Mouse (Mus musculus) liver, adult 2 months (tissue): Measurements from ENCODE around the gene Ntm. TPM values are rescaled to one million over a fixed set of nuclear protein-coding genes. Genes with fewer than 3 reads are reported as not detected.

Experiments used
- DNase-seq: peaks from one replicate; pipeline ENCODE4 v3.0.0-alpha.2; 2011; ENCODE audit warnings: low read depth, low spot score; ENCODE audit errors: extremely low read depth
- H3K27ac ChIP-seq: fragments of 200-500 bp; replicated peaks from 2 replicates; pipeline ENCODE4 v1.5.1; 2012; ENCODE audit warnings: low read depth, mild to moderate bottlenecking, control low read depth, inconsistent platforms, low read length; ENCODE audit not compliant: insufficient read depth
- H3K27me3 ChIP-seq: fragments of 200-500 bp; 2 replicates; pipeline ENCODE4 v1.6.1; 2012; ENCODE audit warnings: mild to moderate bottlenecking, moderate library complexity, low read length, inconsistent platforms; ENCODE audit not compliant: control insufficient read depth, insufficient read depth
- H3K36me3 ChIP-seq: fragments of 200-500 bp; 2 replicates; pipeline ENCODE4 v1.6.1; 2012; ENCODE audit warnings: low read length, inconsistent platforms; ENCODE audit not compliant: control insufficient read depth, insufficient read depth
- H3K4me1 ChIP-seq: fragments of 200-500 bp; 2 replicates; pipeline ENCODE4 v1.6.1; 2011; ENCODE audit warnings: low read length; ENCODE audit not compliant: control insufficient read depth, insufficient read depth
- H3K4me3 ChIP-seq: fragments of 200-500 bp; 2 replicates; pipeline ENCODE4 v1.5.1; 2011; ENCODE audit warnings: low read depth, mild to moderate bottlenecking, control low read depth, low read length, moderate library complexity; ENCODE audit not compliant: insufficient read depth
- H3K79me2 ChIP-seq: fragments of 200-500 bp; 2 replicates; pipeline ENCODE4 v1.6.1; 2012; ENCODE audit warnings: inconsistent platforms, mild to moderate bottlenecking, low read length, moderate library complexity; ENCODE audit not compliant: control insufficient read depth, insufficient read depth
- H3K9ac ChIP-seq: fragments of 200-500 bp; 2 replicates; pipeline ENCODE4 v1.6.1; 2012; ENCODE audit warnings: low read depth, mild to moderate bottlenecking, control low read depth, inconsistent platforms, low read length
- CTCF ChIP-seq: fragments of 200-500 bp; IDR thresholded peaks from 2 replicates; pipeline ENCODE4 v1.5.1; 2011; ENCODE audit warnings: low read depth, low read length, control low read depth
- POLR2A ChIP-seq: fragments of 200-500 bp; IDR thresholded peaks from 2 replicates; pipeline ENCODE4 v1.6.1; 2011; ENCODE audit warnings: low read length, control low read depth; ENCODE audit not compliant: insufficient read depth; ENCODE audit errors: extremely low read depth
- WGBS: fragments of 180-500 bp; shearing (Covaris S2); methylation state at CpG from one replicate; pipeline ENCODE4 v1.1.7; 2018; 5-methylcytosine and 5-hydroxymethylcytosine counted together
- polyA plus RNA-seq: library from polyadenylated mRNA; depleted of rRNA; stranded (reverse); fragments of >200 nt; gene quantifications from 2 replicates; pipeline ENCODE4 v1.2.3, GENCODE M21; 2012
- total RNA-seq: library from RNA; depleted of rRNA; stranded (reverse); fragments of >200 nt; gene quantifications from 2 replicates; pipeline ENCODE4 v1.2.3, GENCODE M21; 2014

The Ntm gene
- total and polyA plus RNA-seq, 2 experiments, result 2.1 to 3.2 TPM

- peak; percentile 6 for DNase-seq
- WGBS, result 54% methylated on average over 4 of the region's 4 CpGs
These were observed 193.6 kb downstream of the Ntm start for GRCm38 (mm10) chr9:29769361-29769760.

GRCm38 (mm10) chr9:29765990-29766980 lies 196.7 kb downstream of the Ntm start:
- DNase-seq, result no peak
- H3K79me2 ChIP-seq, result no peaks in the 10 kb centered on the region
- TF ChIP-seq POLR2A, result no peak
- no peak for TF ChIP-seq CTCF
- no peaks in the 10 kb centered on the region for H3K36me3 ChIP-seq
- no peaks in the 10 kb centered on the region for H3K4me1 ChIP-seq
- no peak overlapping the region for H3K4me3 ChIP-seq
- H3K27me3 ChIP-seq, result no peaks in the 10 kb centered on the region
- H3K27ac ChIP-seq, result no peak overlapping the region
- H3K9ac ChIP-seq, result no peak overlapping the region
- 69% methylated on average over 6 of the region's 6 CpGs for WGBS

More at GRCm38 (mm10) chr9:29769361-29769760, 193.6 kb downstream of the Ntm start:
- Histone ChIP-seq H3K27ac (no peak overlapping the region), H3K4me3 (no peak overlapping the region), H3K4me1 (no peaks in the 10 kb centered on the region), H3K79me2 (no peaks in the 10 kb centered on the region), H3K27me3 (no peaks in the 10 kb centered on the region), H3K36me3 (no peaks in the 10 kb centered on the region), H3K9ac (no peak overlapping the region)
- TF ChIP-seq CTCF (no peak), POLR2A (no peak)

- Histone ChIP-seq H3K27me3 (no peaks in the 10 kb centered on the region), H3K4me3 (no peak overlapping the region), H3K36me3 (no peaks in the 10 kb centered on the region), H3K79me2 (no peaks in the 10 kb centered on the region), H3K4me1 (no peaks in the 10 kb centered on the region), H3K9ac (no peak overlapping the region), H3K27ac (no peak overlapping the region)
- WGBS, result 70% methylated on average over 4 of the region's 4 CpGs
- DNase-seq, result no peak
- TF ChIP-seq CTCF (no peak), POLR2A (no peak)
These were observed 199.6 kb downstream of the Ntm start for GRCm38 (mm10) chr9:29763338-29763737.

GRCm38 (mm10) chr9:29761952-29762586 lies 200.9 kb downstream of the Ntm start:
- no peak for DNase-seq
- H3K4me3 ChIP-seq, result no peak overlapping the region
- no peak for TF ChIP-seq CTCF
- TF ChIP-seq POLR2A, result no peak
- H3K9ac ChIP-seq, result no peak overlapping the region
- no peaks in the 10 kb centered on the region for H3K36me3 ChIP-seq
- no peaks in the 10 kb centered on the region for H3K27me3 ChIP-seq
- no peaks in the 10 kb centered on the region for H3K4me1 ChIP-seq
- no peaks in the 10 kb centered on the region for H3K79me2 ChIP-seq
- H3K27ac ChIP-seq, result no peak overlapping the region
- WGBS, result 65% methylated on average over 8 of the region's 8 CpGs

- DNase-seq, result no peak
- 79% methylated on average over 5 of the region's 5 CpGs for WGBS
- no peaks in the 10 kb centered on the region for H3K36me3 ChIP-seq
These were observed 201.4 kb downstream of the Ntm start for GRCm38 (mm10) chr9:29761511-29761910.

More at GRCm38 (mm10) chr9:29761511-29761910, 201.4 kb downstream of the Ntm start:
- Histone ChIP-seq H3K9ac (no peak overlapping the region), H3K27me3 (no peaks in the 10 kb centered on the region), H3K4me3 (no peak overlapping the region), H3K27ac (no peak overlapping the region), H3K79me2 (no peaks in the 10 kb centered on the region), H3K4me1 (no peaks in the 10 kb centered on the region)
- no peak for TF ChIP-seq CTCF
- TF ChIP-seq POLR2A, result no peak
